Mouse (Mus musculus) stomach, postnatal 0 days (tissue): ENCODE data around the gene Ugt2a3. TPM values are rescaled to one million over a fixed set of nuclear protein-coding genes. Genes with fewer than 3 reads are reported as not detected.
A peak's percentile ranks its signal among the peaks of the same experiment; 100 is the strongest.
"Not testable (repeated sequence)": the region's sequence is repeated elsewhere in the genome, so short reads cannot be mapped to it uniquely, and the experiment has no call there.

Experiments
- ATAC-seq: fragments of 200-750 bp; cut with Nextera tagmentation; 2 replicates; pipeline ENCODE4 v1.8.0; 2017; ENCODE audit not compliant: low FRiP score, low TSS enrichment
- DNase-seq: peaks from one replicate; pipeline ENCODE4 v3.0.0-alpha.2; 2016; ENCODE audit warnings: low spot score
- H3K27ac ChIP-seq: fragments of 300-500 bp; sonication (generic); replicated peaks from 2 replicates; pipeline ENCODE4 v1.5.1; 2014; ENCODE audit warnings: mild to moderate bottlenecking, control low read depth
- H3K27me3 ChIP-seq: fragments of 300-500 bp; sonication (generic); 2 replicates; pipeline ENCODE4 v1.6.1; 2014; ENCODE audit warnings: low read length; ENCODE audit not compliant: control insufficient read depth, insufficient read depth
- H3K36me3 ChIP-seq: fragments of 300-500 bp; sonication (generic); 2 replicates; pipeline ENCODE4 v1.6.1; 2014; ENCODE audit warnings: low read length, mixed read lengths; ENCODE audit not compliant: control insufficient read depth, insufficient read depth
- H3K4me1 ChIP-seq: fragments of 300-500 bp; sonication (generic); replicated peaks from 2 replicates; pipeline ENCODE4 v1.6.1; 2014; ENCODE audit warnings: antibody characterized with exemption; ENCODE audit not compliant: control insufficient read depth, insufficient read depth
- H3K4me2 ChIP-seq: fragments of 300-500 bp; sonication (generic); replicated peaks from 2 replicates; pipeline ENCODE4 v1.6.1; 2014; ENCODE audit warnings: low read depth, mild to moderate bottlenecking, control low read depth, moderate library complexity
- H3K4me3 ChIP-seq: fragments of 300-500 bp; sonication (generic); 2 replicates; pipeline ENCODE4 v1.5.1; 2014; ENCODE audit warnings: low read depth, low read length, control low read depth
- H3K9ac ChIP-seq: fragments of 300-500 bp; sonication (generic); 2 replicates; pipeline ENCODE4 v1.6.1; 2014; ENCODE audit warnings: mild to moderate bottlenecking, low read length, control low read depth, mixed read lengths
- H3K9me3 ChIP-seq: fragments of 300-500 bp; sonication (generic); 2 replicates; pipeline ENCODE4 v1.6.1; 2016; ENCODE audit warnings: low read length; ENCODE audit not compliant: control insufficient read depth
- CTCF ChIP-seq: IDR thresholded peaks from 2 replicates; pipeline ENCODE4 v1.5.1; 2016; ENCODE audit warnings: antibody characterized with exemption, low read depth, mild to moderate bottlenecking, moderate library complexity
- EP300 ChIP-seq: optimal IDR thresholded peaks from 2 replicates; pipeline ENCODE3; 2016; ENCODE audit warnings: antibody characterized with exemption
- WGBS: fragments of 180-500 bp; shearing (Covaris S2); extraction: QIAGEN DNeasy Blood & Tissue Kit; methylation state at CpG from one replicate; pipeline ENCODE4 v1.1.7; 2014; 5-methylcytosine and 5-hydroxymethylcytosine counted together
- polyA plus RNA-seq: library from polyadenylated mRNA; unstranded; fragments of >200 nt; fragmentation: Nextera tagmentation; extraction: Ambion mirVana; gene quantifications from 2 replicates; pipeline ENCODE4 v1.2.1, GENCODE M21; 2015

Ugt2a3 gene
- polyA plus RNA-seq, 1 experiment from 2014 or later, result 0.55 TPM

- TF ChIP-seq CTCF (peak; percentile 10; the same call in 1 of the 2 replicates), EP300 (no peak)
Measured at GRCm38 (mm10) chr5:87311392-87311791, 25.6 kb downstream of the Ugt2a3 start.

GRCm38 (mm10) chr5:87286180-87286579 is 50.8 kb downstream of the Ugt2a3 start:
- not testable (repeated sequence) for H3K27ac ChIP-seq
- 65% methylated on average over 4 of the region's 4 CpGs for WGBS

More at GRCm38 (mm10) chr5:87311392-87311791, 25.6 kb downstream of the Ugt2a3 start:
- Histone ChIP-seq H3K27me3 (no peaks in the 10 kb centered on the region), H3K4me3 (no peak overlapping the region), H3K4me1 (no peaks in the 10 kb centered on the region), H3K36me3 (no peaks in the 10 kb centered on the region), H3K27ac (no peak overlapping the region), H3K9ac (no peak overlapping the region), H3K9me3 (no peaks in the 10 kb centered on the region), H3K4me2 (no peak overlapping the region)
- WGBS, result 96% methylated on average over 12 of the region's 12 CpGs
- no peak for DNase-seq
- no peak for ATAC-seq

GRCm38 (mm10) chr5:87275986-87276385 is 61.0 kb downstream of the Ugt2a3 start:
- DNase-seq, H3K36me3 ChIP-seq, H3K9ac ChIP-seq, H3K4me1 ChIP-seq, H3K27me3 ChIP-seq, H3K4me2 ChIP-seq, H3K9me3 ChIP-seq, H3K27ac ChIP-seq, H3K4me3 ChIP-seq, ATAC-seq: not testable (repeated sequence)
- 85% methylated on average over 4 of the region's 4 CpGs for WGBS

More at GRCm38 (mm10) chr5:87286180-87286579, 50.8 kb downstream of the Ugt2a3 start:
- not testable (repeated sequence) for H3K4me1 ChIP-seq, H3K4me3 ChIP-seq, H3K36me3 ChIP-seq, ATAC-seq, H3K9ac ChIP-seq, DNase-seq, H3K4me2 ChIP-seq, H3K27me3 ChIP-seq, H3K9me3 ChIP-seq

- Histone ChIP-seq H3K27ac (no peak overlapping the region), H3K9me3 (no peaks in the 10 kb centered on the region), H3K36me3 (no peaks in the 10 kb centered on the region), H3K4me1 (no peaks in the 10 kb centered on the region), H3K4me2 (no peak overlapping the region), H3K9ac (no peak overlapping the region), H3K4me3 (no peak overlapping the region), H3K27me3 (no peaks in the 10 kb centered on the region)
- TF ChIP-seq EP300 (no peak), CTCF (no peak)
- ATAC-seq (no peak), DNase-seq (no peak)
- WGBS, result 74% methylated on average over 6 of the region's 6 CpGs
Measured at GRCm38 (mm10) chr5:87275581-87275980, 61.4 kb downstream of the Ugt2a3 start.

Other genes starting within 250 kb of the Ugt2a3 start
- 0.16 and 0.17 TPM in 2 replicates for gene Ugt2b36, start 244.6 kb downstream of the Ugt2a3 start, polyA plus RNA-seq
- gene Ugt2b5, start 196.9 kb downstream of the Ugt2a3 start, polyA plus RNA-seq, result 0.19 and 0.24 TPM in 2 replicates
- gene Ugt2b37, start 82.4 kb downstream of the Ugt2a3 start, polyA plus RNA-seq, result not detected in 2 replicates
- gene Ugt2b38, start 87.0 kb upstream of the Ugt2a3 start, polyA plus RNA-seq, result not detected in 2 replicates
- gene Ugt2a2, start 145.1 kb upstream of the Ugt2a3 start, polyA plus RNA-seq, result not detected in 2 replicates
- not detected in 2 replicates for gene Gm43638, start 149.6 kb upstream of the Ugt2a3 start, polyA plus RNA-seq
- gene Ugt2a1, start 153.7 kb upstream of the Ugt2a3 start, polyA plus RNA-seq, result not detected in 2 replicates
- 79.4 and 79.9 TPM in 2 replicates for gene Sult1b1, start 201.0 kb upstream of the Ugt2a3 start, polyA plus RNA-seq
- 42.1 and 44.3 TPM in 2 replicates for gene Sult1d1, start 231.8 kb upstream of the Ugt2a3 start, polyA plus RNA-seq